Mouse (Mus musculus): Measurements from ENCODE around the gene Gpalpp1.
A peak's percentile ranks its signal among the peaks of the same experiment; 100 is the strongest.

Gene Gpalpp1

DNA sequence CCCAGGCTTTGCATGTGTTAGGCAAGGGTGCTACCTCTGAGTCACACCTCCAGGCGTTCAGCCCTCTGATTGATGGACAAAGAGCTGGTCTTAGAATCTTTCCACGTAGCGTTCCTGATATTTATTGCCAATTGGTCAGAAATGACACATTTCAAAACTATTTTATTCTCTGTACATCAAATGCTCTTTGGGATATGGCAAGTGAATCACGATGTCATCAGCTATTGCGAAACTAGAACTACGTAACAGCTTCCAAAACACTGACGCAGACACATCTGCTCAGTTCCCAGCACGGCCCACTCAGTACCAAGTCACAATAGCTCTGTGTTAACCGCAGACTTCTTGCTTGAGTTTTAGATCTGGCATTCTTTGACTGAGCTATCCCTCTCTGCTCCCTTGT, 11.0 kb downstream of the Gpalpp1 start:
- no peak for DNase-seq (ENCODE audit: low spot score in 2 of 2)

DNA sequence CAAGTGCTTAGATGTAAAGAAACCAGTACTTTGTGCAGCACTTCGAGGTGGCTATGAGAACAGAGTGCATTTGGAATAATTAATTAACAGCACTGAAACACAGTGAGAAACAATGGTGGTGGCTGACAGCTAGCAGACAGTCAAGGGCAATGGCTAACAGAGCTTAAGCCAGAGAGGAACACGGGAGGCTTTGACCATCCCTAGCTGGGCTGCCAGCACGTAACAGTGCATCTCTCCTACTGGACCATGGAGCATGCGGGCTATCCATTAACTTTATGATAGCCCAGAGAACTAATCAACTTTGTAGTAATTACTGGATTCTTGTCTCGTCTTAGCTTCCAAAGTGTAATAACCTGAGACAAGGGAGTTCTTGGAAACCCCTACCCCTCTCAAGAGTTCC, 12.7 kb downstream of the Gpalpp1 start:
- DNase-seq (ENCODE audit: low spot score in 2 of 2) = no peak

DNA sequence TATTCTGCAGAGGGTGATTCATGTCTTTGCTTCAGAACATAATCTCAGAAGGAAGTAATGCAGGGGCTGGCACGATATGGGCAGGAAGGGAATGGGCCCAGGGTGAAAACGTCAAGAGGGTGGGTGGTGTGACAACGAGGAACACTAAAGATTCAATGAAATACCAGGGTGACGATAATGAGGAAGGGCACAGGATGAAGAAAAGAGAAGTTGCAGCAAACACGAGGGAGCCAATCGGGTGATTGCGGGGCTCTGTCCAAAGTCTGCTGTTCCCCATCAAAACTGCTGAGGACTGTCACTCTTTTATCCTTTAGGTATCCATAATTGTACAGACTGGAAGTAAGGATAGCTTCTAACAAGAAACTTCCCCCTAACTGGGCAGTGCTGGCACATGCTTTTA, 13.3 kb downstream of the Gpalpp1 start:
- no peak for DNase-seq (ENCODE audit: low spot score in 2 of 2)

DNA sequence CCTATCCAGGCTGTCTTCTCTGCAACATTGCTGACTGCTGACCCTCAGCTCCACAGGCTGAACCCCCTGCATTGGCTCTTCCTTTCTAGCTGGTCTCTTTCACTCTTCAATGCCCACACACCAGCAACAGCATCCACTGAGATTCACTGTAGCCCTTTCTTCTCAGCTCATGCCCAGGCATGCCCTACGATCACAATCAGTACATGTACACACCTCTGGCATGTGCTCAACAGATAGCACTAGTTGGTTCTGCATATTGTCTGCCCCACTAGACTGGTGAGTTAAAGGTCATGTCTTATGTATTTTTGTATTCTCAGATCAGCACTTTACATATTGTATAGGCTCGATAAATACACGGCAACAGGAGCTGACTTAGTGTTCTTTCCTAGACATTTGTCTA, 26.4 kb downstream of the Gpalpp1 start:
- no peak for DNase-seq (ENCODE audit: low spot score in 2 of 2)

DNA sequence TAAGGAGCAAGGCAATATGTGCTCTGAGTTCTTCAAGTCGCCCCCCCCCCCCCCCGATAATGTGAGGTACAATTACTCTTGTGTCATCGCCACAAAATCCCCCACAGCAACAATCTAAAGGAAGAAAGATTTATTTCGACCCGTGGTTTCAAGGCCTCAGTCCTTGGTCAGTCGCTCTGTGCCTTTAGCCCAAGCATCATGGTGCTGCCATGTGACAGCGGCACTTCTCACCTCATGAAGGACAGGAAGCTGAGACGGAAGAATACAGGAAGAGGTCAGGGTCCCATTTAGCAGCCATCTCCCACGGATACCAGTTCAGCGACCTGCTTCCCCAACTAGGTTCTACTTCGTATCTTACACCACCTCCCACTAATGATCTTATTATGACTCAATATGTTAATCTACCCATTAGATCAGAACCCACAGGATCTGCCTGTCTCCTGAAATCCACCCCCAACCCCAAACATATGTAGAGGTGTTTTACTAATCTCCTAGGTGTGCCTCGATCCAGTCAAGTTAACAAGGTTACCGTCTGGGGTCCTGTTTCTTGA, 28.4 kb downstream of the Gpalpp1 start:
- no peak for DNase-seq (ENCODE audit: low spot score in 2 of 2)

- no peak for DNase-seq (ENCODE audit: low spot score in 2 of 2)
These were observed 29.1 kb downstream of the Gpalpp1 start for GRCm38 (mm10) chr14:76081451-76081850.

DNA sequence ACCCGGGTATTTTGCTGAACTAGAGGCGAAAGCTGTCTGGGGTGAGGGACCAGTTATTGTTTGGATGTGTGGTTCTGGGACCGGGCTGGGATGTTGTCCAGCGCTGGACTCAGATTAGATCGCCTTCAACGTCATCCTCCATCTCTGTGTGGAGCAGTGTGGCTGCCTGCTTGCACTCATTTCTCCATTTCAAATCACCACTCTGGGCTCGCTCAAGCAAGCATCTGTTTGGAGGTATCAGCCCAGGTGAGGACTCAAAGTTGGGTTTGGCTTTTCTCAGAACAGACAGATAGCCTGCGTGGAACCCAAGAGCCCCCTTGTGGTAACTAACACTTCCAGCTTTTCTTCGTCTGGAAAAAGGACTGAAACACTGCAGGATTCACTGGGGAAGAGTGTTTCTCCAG, 33.5 kb downstream of the Gpalpp1 start:
- peak in 1 of 2 experiments; percentile 19 for DNase-seq (ENCODE audit: low spot score in 2 of 2)

GRCm38 (mm10) chr14:76076602-76077001, 34.0 kb downstream of the Gpalpp1 start:
- no peak for DNase-seq (ENCODE audit: low spot score in 2 of 2)

DNA sequence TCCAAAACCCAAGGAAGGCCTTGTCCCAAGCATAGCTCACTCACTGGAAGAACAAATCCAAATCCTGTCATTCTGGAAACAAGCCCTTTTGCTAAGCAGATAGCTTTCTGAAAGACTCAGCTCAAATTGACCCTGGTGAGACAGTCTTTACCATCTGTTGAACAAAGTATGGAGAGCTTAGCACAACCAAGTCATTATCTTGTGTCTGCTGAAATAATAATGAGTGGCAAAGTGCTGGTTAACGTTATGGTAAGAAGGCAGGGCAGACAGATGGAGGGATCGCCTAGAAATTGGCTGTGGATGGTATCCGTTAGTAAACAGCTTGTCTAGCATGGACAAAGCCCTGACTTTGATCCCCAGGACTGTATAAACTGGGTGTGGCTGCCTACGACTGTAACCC, 34.8 kb downstream of the Gpalpp1 start:
- DNase-seq (ENCODE audit: low spot score in 2 of 2) = no peak

DNA sequence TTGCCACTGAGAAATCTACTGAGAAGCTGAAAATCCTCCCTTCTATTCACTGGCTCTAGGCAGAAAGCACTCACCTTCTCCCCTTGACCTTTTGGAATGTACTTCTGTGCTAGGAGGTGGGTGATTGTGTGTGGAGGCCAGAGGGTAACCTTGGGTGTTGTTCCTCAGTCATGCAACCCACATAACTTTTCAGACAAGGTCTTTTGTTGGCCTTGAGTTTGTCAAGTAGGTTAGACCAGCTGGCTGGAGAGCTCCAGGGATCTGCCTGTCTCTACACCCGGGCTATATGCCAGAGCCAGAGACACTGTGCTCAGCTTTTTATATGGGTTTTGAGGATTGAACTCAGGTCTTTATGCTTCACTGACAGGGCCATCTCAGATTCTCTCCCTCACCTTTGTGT, 36.4 kb downstream of the Gpalpp1 start:
- DNase-seq (ENCODE audit: low spot score in 2 of 2) = no peak

DNA sequence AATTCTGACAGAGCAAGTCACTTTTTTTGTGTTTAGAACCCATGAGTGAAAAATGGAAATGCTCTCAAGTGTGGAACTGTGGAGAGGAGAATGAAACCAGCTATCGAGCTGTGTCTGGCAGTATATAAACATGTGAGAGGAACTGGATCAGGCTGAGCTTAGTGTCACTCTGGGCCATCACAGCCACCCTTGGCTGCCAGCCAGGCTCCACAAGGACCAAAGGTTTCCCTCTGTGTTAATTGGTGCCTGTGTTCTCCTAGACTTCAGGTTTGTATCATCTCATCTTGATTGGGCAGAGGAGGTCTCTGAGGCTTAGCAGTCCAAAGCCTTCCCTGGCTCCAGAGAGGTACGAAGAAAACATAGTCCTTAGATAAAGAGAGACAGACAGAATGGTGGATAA, 37.9 kb downstream of the Gpalpp1 start:
- DNase-seq (ENCODE audit: low spot score in 2 of 2) = no peak

- DNase-seq (ENCODE audit: low spot score in 2 of 2) = no peak
These were observed 41.3 kb downstream of the Gpalpp1 start for GRCm38 (mm10) chr14:76069296-76069695.

GRCm38 (mm10) chr14:76068296-76068695, 42.3 kb downstream of the Gpalpp1 start:
- DNase-seq (ENCODE audit: low spot score in 2 of 2) = no peak

GRCm38 (mm10) chr14:76067237-76067636, 43.3 kb downstream of the Gpalpp1 start:
- no peak for DNase-seq (ENCODE audit: low spot score in 2 of 2)

DNA sequence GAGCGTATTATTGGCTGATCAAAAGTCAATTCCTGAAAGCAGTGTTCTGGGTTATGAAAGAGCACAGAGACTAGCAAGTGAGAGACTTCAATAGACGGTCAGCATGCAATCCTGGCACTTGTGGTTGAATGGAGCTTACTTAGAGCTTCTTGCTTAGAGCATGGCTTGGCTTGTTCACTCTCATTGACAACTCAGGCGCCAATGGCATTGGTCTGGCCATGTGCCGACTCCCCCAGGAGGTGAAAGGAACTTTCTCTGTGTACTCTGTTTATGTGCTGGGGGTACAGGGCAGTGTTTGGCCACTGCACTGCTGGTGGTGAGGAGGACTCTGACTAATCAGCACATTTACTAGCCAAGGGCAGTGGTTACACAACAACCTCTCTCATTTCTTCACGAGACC, 51.1 kb downstream of the Gpalpp1 start:
- no peak for DNase-seq (ENCODE audit: low spot score in 2 of 2)

GRCm38 (mm10) chr14:76053726-76054125, 56.8 kb downstream of the Gpalpp1 start:
- DNase-seq (ENCODE audit: low spot score in 2 of 2) = no peak

DNA sequence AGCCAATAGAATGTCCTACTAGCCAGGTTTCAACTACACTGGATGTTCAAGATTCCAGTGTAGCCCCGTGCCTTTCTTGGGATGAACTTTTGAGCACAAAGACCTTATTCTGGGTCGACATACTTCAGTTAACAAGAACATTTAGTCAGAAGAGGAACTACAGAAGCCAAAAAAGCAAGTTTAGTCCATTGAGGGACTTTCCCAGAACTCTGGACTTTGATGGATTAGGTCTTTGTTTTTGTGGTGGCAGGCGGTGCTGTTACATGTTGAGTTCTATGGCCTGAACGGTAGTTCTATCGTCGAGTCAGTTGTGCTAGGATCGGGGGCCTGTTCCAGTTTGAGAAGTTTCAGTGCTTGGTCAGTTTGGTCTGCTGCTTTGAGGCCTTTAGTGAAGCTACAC, 58.6 kb downstream of the Gpalpp1 start:
- no peak for DNase-seq (ENCODE audit: low spot score in 2 of 2)

DNA sequence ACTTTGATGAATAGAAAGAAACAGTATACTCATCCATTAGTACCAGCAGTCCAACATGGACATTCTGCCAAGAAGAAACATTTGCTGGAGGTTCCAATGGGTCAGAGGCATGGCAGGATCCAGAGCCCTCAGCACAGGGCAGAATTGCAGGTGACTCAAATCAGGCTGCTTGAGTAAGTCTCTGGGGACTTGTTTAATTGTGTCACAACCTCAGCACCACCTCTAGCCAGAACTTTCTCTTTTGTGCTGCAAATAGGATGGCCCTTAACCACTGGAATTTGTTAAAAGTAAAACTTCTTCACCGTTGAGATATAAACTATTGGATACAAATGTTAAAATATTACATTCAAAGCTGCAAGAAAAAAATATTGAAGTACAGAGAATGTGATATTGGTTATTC, 64.8 kb downstream of the Gpalpp1 start:
- DNase-seq (ENCODE audit: low spot score in 2 of 2) = no peak

GRCm38 (mm10) chr14:76044164-76044557, 66.4 kb downstream of the Gpalpp1 start:
- no peak for DNase-seq (ENCODE audit: low spot score in 2 of 2)

DNA sequence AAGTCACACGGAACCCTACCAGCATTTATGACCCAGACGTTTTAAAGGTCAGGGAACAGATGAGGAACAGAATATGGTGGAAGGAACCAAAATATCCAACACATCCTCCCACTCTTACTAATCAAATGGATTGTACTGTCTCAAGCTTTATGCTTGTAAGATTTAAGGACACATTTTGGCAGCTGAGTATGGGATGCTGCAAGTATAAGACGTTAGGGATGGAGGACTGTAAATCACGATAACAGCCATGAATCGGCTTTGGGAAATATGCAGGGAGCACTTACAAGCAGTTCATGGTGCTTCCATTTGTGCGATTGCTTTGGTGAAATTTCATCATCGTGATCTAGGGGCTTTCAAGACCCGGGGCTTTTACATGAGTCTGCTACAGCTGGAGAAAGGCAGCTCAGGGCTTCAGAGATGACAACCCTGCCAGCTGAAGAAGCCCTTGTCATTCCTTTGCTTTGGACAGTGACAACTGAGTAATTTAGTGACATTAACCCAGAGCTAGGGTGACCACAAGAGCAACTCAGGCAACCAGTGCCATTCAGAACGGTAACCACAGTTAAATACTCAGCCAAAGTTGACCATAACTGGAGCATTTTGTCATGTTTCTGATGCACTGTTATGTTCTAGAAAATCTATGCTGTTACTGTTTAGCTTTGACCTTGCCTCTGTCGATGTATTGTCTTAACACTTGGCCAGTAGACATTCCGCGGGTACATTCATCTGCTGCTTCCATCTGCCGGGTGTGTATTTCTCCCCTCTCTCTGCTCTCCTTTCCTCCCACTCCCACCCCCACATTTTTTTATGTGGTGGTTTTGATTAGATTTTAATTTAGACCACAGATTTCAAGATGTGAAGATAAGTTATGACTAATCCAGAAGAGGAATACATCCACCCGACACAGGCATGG, 67.1 kb downstream of the Gpalpp1 start:
- DNase-seq (ENCODE audit: low spot score in 2 of 2) = no peak
